Mouse (Mus musculus) macrophage (primary cell): ENCODE measurements around the gene Pcsk6. TPM values are rescaled to one million over a fixed set of nuclear protein-coding genes. Genes with fewer than 3 reads are reported as not detected.

Experiments used
- H3K27ac ChIP-seq: fragments of 350-480 bp; formaldehyde crosslinking; 2 replicates; pipeline ENCODE4 v1.9.0; 2021
- H3K36me3 ChIP-seq: fragments of 350-480 bp; formaldehyde crosslinking; 2 replicates; pipeline ENCODE4 v1.9.0; 2021; ENCODE audit errors: inconsistent target
- H3K4me3 ChIP-seq: fragments of 350-480 bp; formaldehyde crosslinking; 2 replicates; pipeline ENCODE4 v1.9.0; 2021; ENCODE audit errors: inconsistent target
- H3K79me2 ChIP-seq: fragments of 350-480 bp; formaldehyde crosslinking; 2 replicates; pipeline ENCODE4 v1.9.0; 2021; ENCODE audit errors: inconsistent target
- WGBS: methylation state at CpG from one replicate; pipeline ENCODE4 v1.1.7; 2026; ENCODE audit warnings: inconsistent platforms; ENCODE audit not compliant: missing documents; 5-methylcytosine and 5-hydroxymethylcytosine counted together
- polyA plus RNA-seq: library from polyadenylated mRNA; stranded (reverse); fragments of 250-400 nt; gene quantifications from 3 replicates; pipeline ENCODE4 v1.2.4, GENCODE M21; 2018; ENCODE audit warnings: inconsistent platforms

Pcsk6 gene
- polyA plus RNA-seq, 1 experiment from 2014 or later, result not detected

- peak overlapping the region; percentile 88 for H3K4me3 ChIP-seq
- under 1% methylated on average over 64 of the region's 64 CpGs for WGBS
Measured at GRCm38 (mm10) chr7:66060066-66060956, 198.8 kb downstream of the Pcsk6 start.

GRCm38 (mm10) chr7:66061057-66061456 is 199.5 kb downstream of the Pcsk6 start:
- Histone ChIP-seq H3K4me3 (peak overlapping the region; percentile 88), H3K27ac (no peak overlapping the region), H3K79me2 (peaks cover 39% of the 10 kb centered on the region), H3K36me3 (peaks cover 18% of the 10 kb centered on the region; the same call in 1 of the 2 replicates)
- WGBS, result 0% methylated on average over 14 of the region's 14 CpGs

More at GRCm38 (mm10) chr7:66060066-66060956, 198.8 kb downstream of the Pcsk6 start:
- H3K79me2 ChIP-seq, result peaks cover 39% of the 10 kb centered on the region
- peak overlapping the region; percentile 38 for H3K27ac ChIP-seq
- H3K36me3 ChIP-seq, result peaks cover 13% of the 10 kb centered on the region; the same call in 1 of the 2 replicates

- Histone ChIP-seq H3K79me2 (peaks cover 17% of the 10 kb centered on the region), H3K27ac (no peak overlapping the region), H3K4me3 (no peak overlapping the region), H3K36me3 (peaks cover 37% of the 10 kb centered on the region)
- WGBS, result 95% methylated on average over 2 of the region's 2 CpGs
Measured at GRCm38 (mm10) chr7:66076411-66076810, 214.9 kb downstream of the Pcsk6 start.

GRCm38 (mm10) chr7:66079364-66080230 is 218.1 kb downstream of the Pcsk6 start, which contains the start of gene Selenos:
TSS of gene Selenos (plus strand) at chr7:66079649.
- Histone ChIP-seq H3K79me2 (peaks cover 48% of the 10 kb centered on the region), H3K27ac (peak within 1 kb of the TSS; percentile 70), H3K4me3 (peak within 1 kb of the TSS; percentile 84), H3K36me3 (peaks cover 37% of the 10 kb centered on the region; the same call in 1 of the 2 replicates)
- 1% methylated on average over 64 of the region's 65 CpGs for WGBS

GRCm38 (mm10) chr7:66080231-66080613 is 218.7 kb downstream of the Pcsk6 start:
- peak overlapping the region; percentile 84 for H3K4me3 ChIP-seq
- WGBS, result 34% methylated on average over 5 of the region's 5 CpGs
- H3K79me2 ChIP-seq, result peaks cover 54% of the 10 kb centered on the region
- peaks cover 36% of the 10 kb centered on the region; the same call in 1 of the 2 replicates for H3K36me3 ChIP-seq
- H3K27ac ChIP-seq, result peak overlapping the region; percentile 70

GRCm38 (mm10) chr7:66083757-66084156 is 222.2 kb downstream of the Pcsk6 start:
- H3K36me3 ChIP-seq, result peaks cover 68% of the 10 kb centered on the region
- WGBS, result 87% methylated on average over 6 of the region's 6 CpGs
- no peak overlapping the region for H3K4me3 ChIP-seq

GRCm38 (mm10) chr7:66084546-66084945 is 223.0 kb downstream of the Pcsk6 start:
- Histone ChIP-seq H3K27ac (no peak overlapping the region), H3K79me2 (peaks cover 58% of the 10 kb centered on the region), H3K36me3 (peaks cover 76% of the 10 kb centered on the region), H3K4me3 (no peak overlapping the region)
- 88% methylated on average over 7 of the region's 7 CpGs for WGBS

More at GRCm38 (mm10) chr7:66083757-66084156, 222.2 kb downstream of the Pcsk6 start:
- Histone ChIP-seq H3K79me2 (peaks cover 58% of the 10 kb centered on the region), H3K27ac (no peak overlapping the region)

GRCm38 (mm10) chr7:66087652-66088051 is 226.1 kb downstream of the Pcsk6 start:
- 95% methylated on average over 4 of the region's 4 CpGs for whole genome bisulfite sequencing
- H3K36me3 ChIP-seq, result peaks cover 82% of the 10 kb centered on the region
- no peak overlapping the region for H3K4me3 ChIP-seq
- no peak overlapping the region for H3K27ac ChIP-seq
- H3K79me2 ChIP-seq, result peaks cover 30% of the 10 kb centered on the region; the same call in 1 of the 2 replicates

GRCm38 (mm10) chr7:66088077-66088476 is 226.5 kb downstream of the Pcsk6 start:
- Histone ChIP-seq H3K79me2 (peaks cover 25% of the 10 kb centered on the region; the same call in 1 of the 2 replicates), H3K4me3 (no peak overlapping the region), H3K36me3 (peaks cover 79% of the 10 kb centered on the region), H3K27ac (no peak overlapping the region)
- 90% methylated on average over 2 of the region's 2 CpGs for WGBS

GRCm38 (mm10) chr7:66090676-66091190 is 229.2 kb downstream of the Pcsk6 start:
- Histone ChIP-seq H3K79me2 (no peaks in the 10 kb centered on the region; the same call in 1 of the 2 replicates), H3K27ac (no peak overlapping the region), H3K4me3 (no peak overlapping the region), H3K36me3 (peaks cover 53% of the 10 kb centered on the region)
- 91% methylated on average over 11 of the region's 11 CpGs for WGBS

- Histone ChIP-seq H3K27ac (no peak overlapping the region), H3K79me2 (no peaks in the 10 kb centered on the region), H3K36me3 (peaks cover 45% of the 10 kb centered on the region), H3K4me3 (no peak overlapping the region)
- 94% methylated on average over 7 of the region's 7 CpGs for WGBS
Measured at GRCm38 (mm10) chr7:66091553-66091952, 230.0 kb downstream of the Pcsk6 start.

GRCm38 (mm10) chr7:66092656-66093055 is 231.1 kb downstream of the Pcsk6 start:
- Histone ChIP-seq H3K27ac (no peak overlapping the region), H3K36me3 (peaks cover 34% of the 10 kb centered on the region), H3K4me3 (no peak overlapping the region), H3K79me2 (no peaks in the 10 kb centered on the region)
- 93% methylated on average over 8 of the region's 8 CpGs for WGBS

GRCm38 (mm10) chr7:66094141-66094540 is 232.6 kb downstream of the Pcsk6 start:
- peaks cover 19% of the 10 kb centered on the region for H3K36me3 ChIP-seq
- WGBS, result 85% methylated on average over 5 of the region's 5 CpGs

GRCm38 (mm10) chr7:66098803-66099202 is 237.3 kb downstream of the Pcsk6 start:
- Histone ChIP-seq H3K4me3 (no peak overlapping the region), H3K36me3 (no peaks in the 10 kb centered on the region), H3K27ac (no peak overlapping the region), H3K79me2 (no peaks in the 10 kb centered on the region)
- WGBS, result 94% methylated on average over 7 of the region's 7 CpGs

More at GRCm38 (mm10) chr7:66094141-66094540, 232.6 kb downstream of the Pcsk6 start:
- Histone ChIP-seq H3K79me2 (no peaks in the 10 kb centered on the region), H3K27ac (no peak overlapping the region), H3K4me3 (no peak overlapping the region)
